Mouse (Mus musculus) CH12.LX (cell line): ENCODE measurements around the gene Bysl. TPM values are rescaled to one million over a fixed set of nuclear protein-coding genes. Genes with fewer than 3 reads are reported as not detected.
A peak's percentile ranks its signal among the peaks of the same experiment; 100 is the strongest.

Experiments used
- DNase-seq: peaks from one replicate; pipeline ENCODE4 v3.0.0-alpha.2; 2013; ENCODE audit errors: extremely low read depth
- H3K27ac ChIP-seq: 2 replicates; pipeline ENCODE4 v1.5.1; 2012; ENCODE audit warnings: low read depth, mild to moderate bottlenecking, control low read depth, moderate library complexity; ENCODE audit not compliant: insufficient read depth
- H3K27me3 ChIP-seq: replicated peaks from 2 replicates; pipeline ENCODE3; 2012; ENCODE audit warnings: inconsistent platforms
- H3K36me3 ChIP-seq, 2 experiments: replicated peaks in 1 of 2; 2 replicates each; pipeline versions ENCODE3 to v1.6.1; 2012; ENCODE audit warnings: inconsistent platforms in 1 of 2, low read length in 1 of 2, mild to moderate bottlenecking in 1 of 2, mixed read lengths in 1 of 2, moderate library complexity in 1 of 2; ENCODE audit not compliant: control insufficient read depth in 1 of 2, insufficient read depth in 1 of 2
- H3K4me1 ChIP-seq, 2 experiments: 2 replicates each; pipeline ENCODE4 v1.6.1; 2012; ENCODE audit warnings: inconsistent platforms in 1 of 2, moderate library complexity in 1 of 2; ENCODE audit not compliant: insufficient read depth in 2 of 2, control insufficient read depth in 1 of 2
- H3K4me2 ChIP-seq: 2 replicates; pipeline ENCODE4 v1.6.1; 2012; ENCODE audit warnings: low read depth, mild to moderate bottlenecking, control low read depth; ENCODE audit not compliant: poor library complexity, insufficient read depth, severe bottlenecking
- H3K4me3 ChIP-seq, 3 experiments: fragments of 150-350 bp in 1 of 3; sonication (generic) in 1 of 3; replicated peaks in 1 of 3; 2 replicates each; pipeline versions ENCODE3 to v1.5.1; 2011 to 2012; ENCODE audit warnings: low read depth in 2 of 3, low read length in 2 of 3, mild to moderate bottlenecking in 2 of 3, moderate library complexity in 2 of 3, control low read depth in 1 of 3, improper control_type of control experiment in 1 of 3, inconsistent platforms in 1 of 3, mixed read lengths in 1 of 3; ENCODE audit not compliant: poor library complexity in 1 of 3
- H3K79me2 ChIP-seq: replicated peaks from 2 replicates; pipeline ENCODE4 v1.6.1; 2012; ENCODE audit warnings: mild to moderate bottlenecking, moderate library complexity; ENCODE audit not compliant: control insufficient read depth, poor library complexity, insufficient read depth, severe bottlenecking; ENCODE audit errors: extremely low read depth
- H3K9ac ChIP-seq: 2 replicates; pipeline ENCODE4 v1.6.1; 2012; ENCODE audit warnings: low read depth, mild to moderate bottlenecking, control low read depth, moderate library complexity; ENCODE audit not compliant: insufficient read depth
- H3K9me3 ChIP-seq: replicated peaks from 2 replicates; pipeline ENCODE3; 2012; ENCODE audit warnings: low read length, inconsistent platforms, mixed read lengths
- BHLHE40 ChIP-seq: IDR thresholded peaks from 2 replicates; pipeline ENCODE4 v1.6.1; 2011; ENCODE audit warnings: mild to moderate bottlenecking, low read depth, low read length, improper control_type of control experiment
- CHD2 ChIP-seq: IDR thresholded peaks from 2 replicates; pipeline ENCODE4 v1.6.1; 2011; ENCODE audit warnings: low read length, improper control_type of control experiment
- CTCF ChIP-seq, 2 experiments: IDR thresholded peaks in 1 of 2; conservative IDR thresholded peaks in 1 of 2; 2 replicates each; pipeline ENCODE4 v1.5.1; 2011 to 2012; ENCODE audit warnings: low read depth in 2 of 2, low read length in 2 of 2, improper control_type of control experiment in 1 of 2, inconsistent platforms in 1 of 2, mild to moderate bottlenecking in 1 of 2, moderate library complexity in 1 of 2
- ELF1 ChIP-seq: IDR thresholded peaks from 2 replicates; pipeline ENCODE4 v1.6.1; 2014; ENCODE audit warnings: low read depth, mild to moderate bottlenecking, inconsistent platforms, low read length, improper control_type of control experiment
- EP300 ChIP-seq: IDR thresholded peaks from 2 replicates; pipeline ENCODE4 v1.6.1; 2011; ENCODE audit warnings: low read length, improper control_type of control experiment
- ETS1 ChIP-seq: conservative IDR thresholded peaks from 2 replicates; pipeline ENCODE4 v1.6.1; 2012; ENCODE audit warnings: low read depth, mild to moderate bottlenecking, inconsistent platforms, low read length, improper control_type of control experiment, moderate library complexity
- HCFC1 ChIP-seq: IDR thresholded peaks from 2 replicates; pipeline ENCODE4 v1.6.1; 2012; ENCODE audit warnings: low read depth, mild to moderate bottlenecking, inconsistent platforms, low read length, improper control_type of control experiment
- IRF4 ChIP-seq: IDR thresholded peaks from 2 replicates; pipeline ENCODE4 v1.6.1; 2014; ENCODE audit warnings: low read depth, mild to moderate bottlenecking, inconsistent platforms, low read length, improper control_type of control experiment
- JUN ChIP-seq: IDR thresholded peaks from 2 replicates; pipeline ENCODE4 v1.6.1; 2011; ENCODE audit warnings: low read depth, mild to moderate bottlenecking, low read length, improper control_type of control experiment, moderate library complexity; ENCODE audit not compliant: insufficient read depth
- KAT2A ChIP-seq: IDR thresholded peaks from 2 replicates; pipeline ENCODE4 v1.6.1; 2012; ENCODE audit warnings: low read length, improper control_type of control experiment, inconsistent platforms; ENCODE audit not compliant: insufficient replicate concordance
- MAX ChIP-seq: IDR thresholded peaks from 2 replicates; pipeline ENCODE4 v1.6.1; 2011; ENCODE audit warnings: low read length, improper control_type of control experiment
- POLR2A ChIP-seq: IDR thresholded peaks from 2 replicates; pipeline ENCODE4 v1.6.1; 2011; ENCODE audit warnings: low read depth, mild to moderate bottlenecking, improper control_type of control experiment, low read length
- RAD21 ChIP-seq: IDR thresholded peaks from 2 replicates; pipeline ENCODE4 v1.6.1; 2011; ENCODE audit warnings: low read depth, mild to moderate bottlenecking, low read length, improper control_type of control experiment, moderate library complexity
- RCOR1 ChIP-seq: conservative IDR thresholded peaks from 2 replicates; pipeline ENCODE4 v1.6.1; 2012; ENCODE audit warnings: low read depth, mild to moderate bottlenecking, inconsistent platforms, low read length, improper control_type of control experiment
- SIN3A ChIP-seq: IDR thresholded peaks from 2 replicates; pipeline ENCODE4 v1.6.1; 2012; ENCODE audit warnings: low read length, improper control_type of control experiment, inconsistent platforms
- TBP ChIP-seq: conservative IDR thresholded peaks from 2 replicates; pipeline ENCODE4 v1.6.1; 2011; ENCODE audit warnings: low read depth, low read length, improper control_type of control experiment
- ZKSCAN1 ChIP-seq: IDR thresholded peaks from 2 replicates; pipeline ENCODE4 v1.6.1; 2012; ENCODE audit warnings: low read depth, inconsistent platforms, low read length, improper control_type of control experiment, borderline replicate concordance
- ZMIZ1 ChIP-seq: IDR thresholded peaks from 2 replicates; pipeline ENCODE4 v1.6.1; 2012; ENCODE audit warnings: low read depth, mild to moderate bottlenecking, inconsistent platforms, low read length, improper control_type of control experiment
- ZNF384 ChIP-seq: IDR thresholded peaks from 2 replicates; pipeline ENCODE4 v1.6.1; 2012; ENCODE audit warnings: low read depth, low read length, improper control_type of control experiment, inconsistent platforms
- dilution Hi-C: fragments of 300-500 bp; cut with MboI; formaldehyde crosslinking; loops from 2 replicates; pipeline ENCODE4 v1.14.3; 2020; ENCODE audit warnings: low sequenced_read_pairs; ENCODE audit not compliant: extremely low pct_unique_long_range_greater_than_20kb, extremely low pct_ligation_motif_present
- in situ Hi-C: fragments of 300-500 bp; cut with MboI; formaldehyde crosslinking; loops from 3 replicates; pipeline ENCODE4 v1.14.3; 2019; ENCODE audit warnings: low sequenced_read_pairs, low pct_ligation_motif_present, low pct_unique_long_range_greater_than_20kb, mixed read lengths
- polyA plus RNA-seq: library from polyadenylated mRNA; unstranded; fragments of >175 nt; gene quantifications from 2 replicates; pipeline ENCODE4 v1.2.1, GENCODE M21; 2012; ENCODE audit warnings: low read depth; ENCODE audit not compliant: insufficient read length
- total RNA-seq, 2 experiments: library from RNA; depleted of rRNA; stranded (reverse); fragments of 300-350 nt in 1 of 2; fragments of >200 nt in 1 of 2; gene quantifications; 2 replicates each; pipeline ENCODE4 v1.2.3; 2012 to 2014

Bysl gene
- total and polyA plus RNA-seq, 3 experiments = 24.0 to 60.5 (median 28.0) TPM

DNA sequence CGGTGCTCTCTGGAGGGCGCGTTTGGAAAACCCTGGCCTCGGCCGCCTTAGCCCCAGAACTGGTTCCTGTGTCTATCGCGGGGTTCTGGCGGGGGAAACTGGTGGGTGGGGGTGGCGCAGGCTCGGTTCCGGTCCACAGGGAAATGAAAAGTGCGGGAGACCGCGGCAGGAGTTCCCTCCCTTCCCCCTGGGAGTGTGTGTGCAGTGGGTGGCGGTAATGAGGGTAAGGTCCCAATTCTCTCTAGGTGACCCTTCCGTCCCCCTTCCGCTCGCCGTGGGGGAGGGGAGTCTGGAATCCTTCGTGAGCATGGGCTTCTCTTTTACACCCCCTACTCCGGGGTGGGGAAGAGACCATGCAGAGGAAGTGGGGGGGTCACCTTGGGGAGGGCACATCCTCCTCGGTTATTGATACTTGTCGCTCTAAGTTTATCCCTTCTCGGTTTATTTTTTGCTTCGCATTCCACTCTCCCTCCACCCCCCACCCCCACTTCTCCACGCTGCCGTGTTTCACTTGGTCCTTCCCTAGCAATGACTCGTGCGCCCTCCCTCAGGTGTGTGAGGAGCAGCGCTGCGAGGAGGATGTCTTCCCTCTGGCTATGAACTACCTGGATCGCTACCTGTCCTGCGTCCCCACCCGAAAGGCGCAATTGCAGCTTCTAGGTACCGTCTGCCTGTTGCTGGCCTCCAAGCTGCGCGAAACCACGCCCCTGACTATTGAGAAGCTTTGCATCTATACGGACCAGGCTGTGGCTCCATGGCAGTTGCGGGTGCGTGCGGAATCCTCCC, 16.9 kb downstream of the Bysl start:
- peak overlapping the region; percentile 64 to 89 (median 84) for H3K4me3 ChIP-seq
- in situ Hi-C loops (no loop called here), dilution Hi-C loops (no loop called here)
- H3K79me2 ChIP-seq = peaks cover 10% of the 10 kb centered on the region; the same call in 1 of the 2 replicates
- no peaks in the 10 kb centered on the region for H3K9me3 ChIP-seq
- H3K27ac ChIP-seq = peak overlapping the region; percentile 2; the same call in 1 of the 2 replicates
- peaks cover 11 to 35% of the 10 kb centered on the region in 2 experiments for H3K4me1 ChIP-seq
- TF ChIP-seq CHD2 (peak; percentile 80), ELF1 (peak; percentile 14; the same call in 1 of the 2 replicates), POLR2A (no peak), SIN3A (peak; percentile 38), EP300 (0 out of 2 replicates have a peak, but pooled peaks have one; percentile 17), ZNF384 (no peak), RAD21 (no peak), TBP (no peak), ZKSCAN1 (no peak), CTCF (conservative IDR thresholded peaks at IDR 0.05 in 1 of 2, IDR thresholded peaks at IDR 0.05 in 1 of 2; ENCODE audit: low read depth in 2 of 2, low read length in 2 of 2) (no peak), JUN (no peak), ETS1 (peak; percentile 30; the same call in 1 of the 2 replicates), IRF4 (peak; percentile 21; the same call in 1 of the 2 replicates), RCOR1 (no peak), ZMIZ1 (no peak), MAX (no peak; the same call in 1 of the 2 replicates), HCFC1 (peak; percentile 34), KAT2A (0 out of 2 replicates have a peak, but pooled peaks have one; percentile 25), BHLHE40 (0 out of 2 replicates have a peak, but pooled peaks have one; percentile 14)
- H3K4me2 ChIP-seq = peak overlapping the region; percentile 82
- H3K9ac ChIP-seq = peak overlapping the region; percentile 70
- peaks cover 2% of the 10 kb centered on the region for H3K27me3 ChIP-seq
- no peak for DNase-seq
- H3K36me3 ChIP-seq = peaks cover 16 to 37% of the 10 kb centered on the region in 2 experiments

- Histone ChIP-seq H3K9ac (peak overlapping the region; percentile 70), H3K4me2 (peak overlapping the region; percentile 82), H3K4me1 (peaks cover 11 to 35% of the 10 kb centered on the region in 2 experiments), H3K79me2 (peaks cover 10% of the 10 kb centered on the region; the same call in 1 of the 2 replicates), H3K4me3 (peak overlapping the region; percentile 64 to 89 (median 84)), H3K36me3 (peaks cover 11 to 32% of the 10 kb centered on the region in 2 experiments), H3K27me3 (peaks cover 3% of the 10 kb centered on the region), H3K27ac (peak overlapping the region; percentile 2; the same call in 1 of the 2 replicates), H3K9me3 (no peaks in the 10 kb centered on the region)
- no peak for DNase-seq
- dilution Hi-C loops (no loop called here), in situ Hi-C loops (no loop called here)
- TF ChIP-seq SIN3A (peak; percentile 20; the same call in 1 of the 2 replicates), ZKSCAN1 (no peak)
Observed at GRCm38 (mm10) chr17:47593854-47594182, 17.5 kb downstream of the Bysl start.
